Mouse (Mus musculus) lung, embryonic 14.5 days (tissue): Measurements from ENCODE around the gene Cox17. TPM values are rescaled to one million over a fixed set of nuclear protein-coding genes. Genes with fewer than 3 reads are reported as not detected.

Experiments used
- ATAC-seq: fragments of 200-750 bp; cut with Nextera tagmentation; 2 replicates; pipeline ENCODE4 v1.8.0; 2017; ENCODE audit warnings: mild to moderate bottlenecking, moderate TSS enrichment, moderate library complexity; ENCODE audit not compliant: insufficient read depth
- DNase-seq: peaks from one replicate; pipeline ENCODE4 v3.0.0-alpha.2; 2015
- H3K27ac ChIP-seq: fragments of 300-500 bp; sonication (generic); 2 replicates; pipeline ENCODE4 v1.5.1; 2014; ENCODE audit warnings: low read depth, mild to moderate bottlenecking, moderate library complexity
- H3K27me3 ChIP-seq: fragments of 300-500 bp; sonication (generic); 2 replicates; pipeline ENCODE4 v1.6.1; 2014; ENCODE audit warnings: low read length, control low read depth; ENCODE audit not compliant: insufficient read depth
- H3K36me3 ChIP-seq: fragments of 300-500 bp; sonication (generic); 2 replicates; pipeline ENCODE4 v1.6.1; 2014; ENCODE audit warnings: control low read depth; ENCODE audit not compliant: insufficient read depth
- H3K4me1 ChIP-seq: fragments of 300-500 bp; sonication (generic); 2 replicates; pipeline ENCODE4 v1.6.1; 2014; ENCODE audit warnings: antibody characterized with exemption, control low read depth; ENCODE audit not compliant: insufficient read depth
- H3K4me2 ChIP-seq: fragments of 300-500 bp; sonication (generic); 2 replicates; pipeline ENCODE4 v1.6.1; 2014; ENCODE audit warnings: mild to moderate bottlenecking
- H3K4me3 ChIP-seq: fragments of 300-500 bp; sonication (generic); 2 replicates; pipeline ENCODE4 v1.5.1; 2014; ENCODE audit warnings: low read depth, low read length
- H3K9ac ChIP-seq: fragments of 300-500 bp; sonication (generic); 2 replicates; pipeline ENCODE4 v1.6.1; 2014
- H3K9me3 ChIP-seq: fragments of 300-500 bp; sonication (generic); 2 replicates; pipeline ENCODE4 v1.6.1; 2016; ENCODE audit warnings: low read depth, low read length, control low read depth
- CTCF ChIP-seq: IDR thresholded peaks from 2 replicates; pipeline ENCODE4 v1.5.1; 2016; ENCODE audit warnings: antibody characterized with exemption, low read depth
- WGBS: fragments of 180-500 bp; shearing (Covaris S2); extraction: QIAGEN DNeasy Blood & Tissue Kit; methylation state at CpG from one replicate; pipeline ENCODE4 v1.1.7; 2014; 5-methylcytosine and 5-hydroxymethylcytosine counted together
- polyA plus RNA-seq: library from polyadenylated mRNA; unstranded; fragments of >200 nt; fragmentation: Nextera tagmentation; extraction: Ambion mirVana; gene quantifications from 2 replicates; pipeline ENCODE4 v1.2.1, GENCODE M21; 2014

Cox17 gene
- polyA plus RNA-seq, result 126 and 149 TPM in 2 replicates

GRCm38 (mm10) chr16:38346529-38347325, at the start of gene Cox17, which contains the start of gene Gm21987:
Gene Cox17, plus strand, starts transcription at chr16:38346991.
Gene Gm21987, plus strand, starts transcription at chr16:38347040.
- Histone ChIP-seq H3K36me3 (peaks cover 20% of the 10 kb centered on the region), H3K4me3 (peak within 1 kb of the TSS; percentile 86), H3K4me1 (no peaks in the 10 kb centered on the region; the same call in 1 of the 2 replicates), H3K27me3 (no peaks in the 10 kb centered on the region), H3K9ac (peak within 1 kb of the TSS; percentile 91), H3K9me3 (no peaks in the 10 kb centered on the region), H3K4me2 (peak within 1 kb of the TSS; percentile 75), H3K27ac (peak within 1 kb of the TSS; percentile 91)
- ATAC-seq (peak; percentile 93), DNase-seq (peak; percentile 98)
- no peak for TF ChIP-seq CTCF
- WGBS, result 3% methylated on average over 35 of the region's 35 CpGs

GRCm38 (mm10) chr16:38298410-38298809, 48.4 kb upstream of the Cox17 start:
- 83% methylated on average over 6 of the region's 6 CpGs for WGBS
- no peaks in the 10 kb centered on the region for H3K27me3 ChIP-seq
- TF ChIP-seq CTCF, result no peak
- ATAC-seq (no peak), DNase-seq (no peak)
- no peak overlapping the region for H3K27ac ChIP-seq
- no peaks in the 10 kb centered on the region for H3K4me1 ChIP-seq
- H3K9me3 ChIP-seq, result no peaks in the 10 kb centered on the region
- H3K4me3 ChIP-seq, result no peak overlapping the region
- no peak overlapping the region for H3K9ac ChIP-seq
- no peaks in the 10 kb centered on the region for H3K36me3 ChIP-seq
- no peak overlapping the region for H3K4me2 ChIP-seq

- Histone ChIP-seq H3K27me3 (no peaks in the 10 kb centered on the region), H3K9me3 (no peaks in the 10 kb centered on the region), H3K4me3 (no peak overlapping the region), H3K9ac (no peak overlapping the region), H3K27ac (no peak overlapping the region), H3K4me2 (no peak overlapping the region), H3K4me1 (no peaks in the 10 kb centered on the region), H3K36me3 (no peaks in the 10 kb centered on the region)
- no peak for TF ChIP-seq CTCF
- WGBS, result 84% methylated on average over 13 of the region's 13 CpGs
- no peak for ATAC-seq
- no peak for DNase-seq
Observed at GRCm38 (mm10) chr16:38302367-38302766, 44.4 kb upstream of the Cox17 start.

GRCm38 (mm10) chr16:38304460-38305194, 42.2 kb upstream of the Cox17 start:
- Histone ChIP-seq H3K36me3 (no peaks in the 10 kb centered on the region), H3K9me3 (no peaks in the 10 kb centered on the region), H3K27ac (peak overlapping the region; percentile 24; the same call in 1 of the 2 replicates), H3K4me2 (peak overlapping the region; percentile 42), H3K27me3 (no peaks in the 10 kb centered on the region), H3K4me3 (no peak overlapping the region), H3K9ac (no peak overlapping the region), H3K4me1 (no peaks in the 10 kb centered on the region)
- peak; percentile 76 for DNase-seq
- ATAC-seq, result peak; percentile 67
- TF ChIP-seq CTCF, result peak; percentile 19; the same call in 1 of the 2 replicates
- WGBS, result 37% methylated on average over 17 of the region's 17 CpGs

GRCm38 (mm10) chr16:38306571-38307220, 40.1 kb upstream of the Cox17 start:
- Histone ChIP-seq H3K27ac (no peak overlapping the region), H3K27me3 (no peaks in the 10 kb centered on the region), H3K4me3 (no peak overlapping the region), H3K36me3 (no peaks in the 10 kb centered on the region), H3K9ac (no peak overlapping the region), H3K4me2 (no peak overlapping the region), H3K4me1 (no peaks in the 10 kb centered on the region), H3K9me3 (no peaks in the 10 kb centered on the region)
- WGBS, result 46% methylated on average over 18 of the region's 18 CpGs
- peak; percentile 64 for TF ChIP-seq CTCF
- no peak for DNase-seq
- no peak for ATAC-seq

GRCm38 (mm10) chr16:38307221-38307605, 39.6 kb upstream of the Cox17 start:
- ATAC-seq (no peak), DNase-seq (no peak)
- Histone ChIP-seq H3K27me3 (no peaks in the 10 kb centered on the region), H3K36me3 (no peaks in the 10 kb centered on the region), H3K9ac (no peak overlapping the region), H3K9me3 (no peaks in the 10 kb centered on the region), H3K4me1 (no peaks in the 10 kb centered on the region), H3K4me3 (no peak overlapping the region), H3K27ac (no peak overlapping the region), H3K4me2 (no peak overlapping the region)
- 51% methylated on average over 5 of the region's 5 CpGs for WGBS
- no peak for TF ChIP-seq CTCF
